Mouse (Mus musculus) liver, adult 2 months (tissue): ENCODE measurements around the gene Wfdc1. TPM values are rescaled to one million over a fixed set of nuclear protein-coding genes. Genes with fewer than 3 reads are reported as not detected.

Experiments used
- DNase-seq: peaks from one replicate; pipeline ENCODE4 v3.0.0-alpha.2; 2011; ENCODE audit warnings: low read depth, low spot score; ENCODE audit errors: extremely low read depth
- H3K27ac ChIP-seq: fragments of 200-500 bp; replicated peaks from 2 replicates; pipeline ENCODE4 v1.5.1; 2012; ENCODE audit warnings: low read depth, mild to moderate bottlenecking, control low read depth, inconsistent platforms, low read length; ENCODE audit not compliant: insufficient read depth
- H3K27me3 ChIP-seq: fragments of 200-500 bp; 2 replicates; pipeline ENCODE4 v1.6.1; 2012; ENCODE audit warnings: mild to moderate bottlenecking, moderate library complexity, low read length, inconsistent platforms; ENCODE audit not compliant: control insufficient read depth, insufficient read depth
- H3K36me3 ChIP-seq: fragments of 200-500 bp; 2 replicates; pipeline ENCODE4 v1.6.1; 2012; ENCODE audit warnings: low read length, inconsistent platforms; ENCODE audit not compliant: control insufficient read depth, insufficient read depth
- H3K4me1 ChIP-seq: fragments of 200-500 bp; 2 replicates; pipeline ENCODE4 v1.6.1; 2011; ENCODE audit warnings: low read length; ENCODE audit not compliant: control insufficient read depth, insufficient read depth
- H3K4me3 ChIP-seq: fragments of 200-500 bp; 2 replicates; pipeline ENCODE4 v1.5.1; 2011; ENCODE audit warnings: low read depth, mild to moderate bottlenecking, control low read depth, low read length, moderate library complexity; ENCODE audit not compliant: insufficient read depth
- H3K79me2 ChIP-seq: fragments of 200-500 bp; 2 replicates; pipeline ENCODE4 v1.6.1; 2012; ENCODE audit warnings: inconsistent platforms, mild to moderate bottlenecking, low read length, moderate library complexity; ENCODE audit not compliant: control insufficient read depth, insufficient read depth
- H3K9ac ChIP-seq: fragments of 200-500 bp; 2 replicates; pipeline ENCODE4 v1.6.1; 2012; ENCODE audit warnings: low read depth, mild to moderate bottlenecking, control low read depth, inconsistent platforms, low read length
- CTCF ChIP-seq: fragments of 200-500 bp; IDR thresholded peaks from 2 replicates; pipeline ENCODE4 v1.5.1; 2011; ENCODE audit warnings: low read depth, low read length, control low read depth
- POLR2A ChIP-seq: fragments of 200-500 bp; IDR thresholded peaks from 2 replicates; pipeline ENCODE4 v1.6.1; 2011; ENCODE audit warnings: low read length, control low read depth; ENCODE audit not compliant: insufficient read depth; ENCODE audit errors: extremely low read depth
- WGBS: fragments of 180-500 bp; shearing (Covaris S2); methylation state at CpG from one replicate; pipeline ENCODE4 v1.1.7; 2018; 5-methylcytosine and 5-hydroxymethylcytosine counted together
- polyA plus RNA-seq: library from polyadenylated mRNA; depleted of rRNA; stranded (reverse); fragments of >200 nt; gene quantifications from 2 replicates; pipeline ENCODE4 v1.2.3, GENCODE M21; 2012
- total RNA-seq: library from RNA; depleted of rRNA; stranded (reverse); fragments of >200 nt; gene quantifications from 2 replicates; pipeline ENCODE4 v1.2.3, GENCODE M21; 2014

Wfdc1 gene
- total and polyA plus RNA-seq, 2 experiments = 6.6 to 11.8 TPM

GRCm38 (mm10) chr8:119698960-119699359 lies 32.8 kb downstream of the Wfdc1 start:
- peak; percentile 83 for DNase-seq
- Histone ChIP-seq H3K27me3 (no peaks in the 10 kb centered on the region), H3K4me1 (peaks cover 3% of the 10 kb centered on the region; the same call in 1 of the 2 replicates), H3K27ac (no peak overlapping the region), H3K36me3 (no peaks in the 10 kb centered on the region), H3K4me3 (no peak overlapping the region), H3K79me2 (no peaks in the 10 kb centered on the region), H3K9ac (no peak overlapping the region)
- TF ChIP-seq POLR2A (no peak), CTCF (peak; percentile 97)
- WGBS = 6% methylated on average over 12 of the region's 12 CpGs

GRCm38 (mm10) chr8:119699549-119700134 lies 33.5 kb downstream of the Wfdc1 start, which contains the start of gene Atp2c2:
Gene Atp2c2 (plus strand): TSS chr8:119700009.
- no peak for DNase-seq

GRCm38 (mm10) chr8:119702965-119703364 lies 36.8 kb downstream of the Wfdc1 start:
- Histone ChIP-seq H3K9ac (no peak overlapping the region), H3K4me3 (no peak overlapping the region), H3K27ac (no peak overlapping the region), H3K36me3 (no peaks in the 10 kb centered on the region), H3K79me2 (no peaks in the 10 kb centered on the region), H3K27me3 (no peaks in the 10 kb centered on the region), H3K4me1 (peaks cover 3% of the 10 kb centered on the region; the same call in 1 of the 2 replicates)
- peak; percentile 56 for DNase-seq
- TF ChIP-seq CTCF = no peak
- no peak for TF ChIP-seq POLR2A
- WGBS = 33% methylated on average over 7 of the region's 7 CpGs

More at GRCm38 (mm10) chr8:119699549-119700134, 33.5 kb downstream of the Wfdc1 start, which contains the start of gene Atp2c2:
- H3K36me3 ChIP-seq = no peaks in the 10 kb centered on the region
- H3K27ac ChIP-seq = no peak within 1 kb of the TSS
- no peak within 1 kb of the TSS for H3K9ac ChIP-seq
- TF ChIP-seq CTCF = no peak
- TF ChIP-seq POLR2A = no peak
- no peak within 1 kb of the TSS for H3K4me3 ChIP-seq
- H3K79me2 ChIP-seq = no peaks in the 10 kb centered on the region
- WGBS = 28% methylated on average over 26 of the region's 26 CpGs
- no peaks in the 10 kb centered on the region for H3K27me3 ChIP-seq
- peaks cover 3% of the 10 kb centered on the region; the same call in 1 of the 2 replicates for H3K4me1 ChIP-seq

- no peaks in the 10 kb centered on the region for H3K79me2 ChIP-seq
- no peak overlapping the region for H3K4me3 ChIP-seq
- H3K36me3 ChIP-seq = no peaks in the 10 kb centered on the region
- H3K9ac ChIP-seq = no peak overlapping the region
- no peak for DNase-seq
- no peaks in the 10 kb centered on the region for H3K27me3 ChIP-seq
- TF ChIP-seq POLR2A (no peak), CTCF (no peak)
- H3K27ac ChIP-seq = no peak overlapping the region
- 89% methylated on average over 9 of the region's 9 CpGs for WGBS
- H3K4me1 ChIP-seq = no peaks in the 10 kb centered on the region
Measured at GRCm38 (mm10) chr8:119707146-119707545, 41.0 kb downstream of the Wfdc1 start.

GRCm38 (mm10) chr8:119708471-119708870 lies 42.3 kb downstream of the Wfdc1 start:
- WGBS = 93% methylated on average over 8 of the region's 8 CpGs
- Histone ChIP-seq H3K9ac (no peak overlapping the region), H3K27ac (no peak overlapping the region), H3K36me3 (no peaks in the 10 kb centered on the region), H3K4me1 (no peaks in the 10 kb centered on the region), H3K27me3 (no peaks in the 10 kb centered on the region), H3K4me3 (no peak overlapping the region), H3K79me2 (no peaks in the 10 kb centered on the region)
- TF ChIP-seq CTCF (no peak), POLR2A (no peak)
- no peak for DNase-seq
